Mouse (Mus musculus) lung, postnatal 0 days (tissue): ENCODE results near the gene Ccdc28b. TPM values are rescaled to one million over a fixed set of nuclear protein-coding genes. Genes with fewer than 3 reads are reported as not detected.

Experiments
- ATAC-seq: fragments of 200-750 bp; cut with Nextera tagmentation; 2 replicates; pipeline ENCODE4 v1.8.0; 2017; ENCODE audit warnings: moderate library complexity
- DNase-seq: peaks from one replicate; pipeline ENCODE4 v3.0.0-alpha.2; 2016; ENCODE audit warnings: low spot score
- H3K27ac ChIP-seq: fragments of 300-500 bp; sonication (generic); 2 replicates; pipeline ENCODE4 v1.5.1; 2014; ENCODE audit warnings: antibody characterized with exemption, mild to moderate bottlenecking, low read length, mixed read lengths
- H3K27me3 ChIP-seq: fragments of 300-500 bp; sonication (generic); replicated peaks from 2 replicates; pipeline ENCODE4 v1.6.1; 2014; ENCODE audit warnings: low read length, mixed read lengths; ENCODE audit not compliant: insufficient read depth
- H3K36me3 ChIP-seq: fragments of 300-500 bp; sonication (generic); 2 replicates; pipeline ENCODE4 v1.6.1; 2014; ENCODE audit warnings: low read length, mixed read lengths; ENCODE audit not compliant: insufficient read depth
- H3K4me1 ChIP-seq: fragments of 300-500 bp; sonication (generic); 2 replicates; pipeline ENCODE4 v1.6.1; 2014; ENCODE audit warnings: antibody characterized with exemption, low read depth, low read length, mixed read lengths; ENCODE audit not compliant: insufficient read depth
- H3K4me2 ChIP-seq: fragments of 300-500 bp; sonication (generic); replicated peaks from 2 replicates; pipeline ENCODE4 v1.6.1; 2014; ENCODE audit warnings: low read depth, mild to moderate bottlenecking, low read length, moderate library complexity, mixed read lengths
- H3K4me3 ChIP-seq: fragments of 300-500 bp; sonication (generic); 2 replicates; pipeline ENCODE4 v1.5.1; 2014; ENCODE audit warnings: low read depth, low read length
- H3K9ac ChIP-seq: fragments of 300-500 bp; sonication (generic); replicated peaks from 2 replicates; pipeline ENCODE4 v1.6.1; 2014; ENCODE audit warnings: low read depth, mild to moderate bottlenecking
- H3K9me3 ChIP-seq: fragments of 300-500 bp; sonication (generic); 2 replicates; pipeline ENCODE4 v1.6.1; 2016; ENCODE audit warnings: low read length, mixed read lengths
- CTCF ChIP-seq: IDR thresholded peaks from 2 replicates; pipeline ENCODE4 v1.5.1; 2016; ENCODE audit warnings: antibody characterized with exemption, mild to moderate bottlenecking
- EP300 ChIP-seq: IDR thresholded peaks from 2 replicates; pipeline ENCODE4 v1.6.1; 2016; ENCODE audit warnings: antibody characterized with exemption, mild to moderate bottlenecking, control low read depth
- WGBS: fragments of 180-500 bp; shearing (Covaris S2); extraction: QIAGEN DNeasy Blood & Tissue Kit; methylation state at CpG from one replicate; pipeline ENCODE4 v1.1.7; 2014; 5-methylcytosine and 5-hydroxymethylcytosine counted together
- polyA plus RNA-seq: library from polyadenylated mRNA; unstranded; fragments of >200 nt; fragmentation: Nextera tagmentation; extraction: Ambion mirVana; gene quantifications from 2 replicates; pipeline ENCODE4 v1.2.1, GENCODE M21; 2015

Ccdc28b gene
- polyA plus RNA-seq, 1 experiment from 2014 or later: 76.3 TPM

DNA sequence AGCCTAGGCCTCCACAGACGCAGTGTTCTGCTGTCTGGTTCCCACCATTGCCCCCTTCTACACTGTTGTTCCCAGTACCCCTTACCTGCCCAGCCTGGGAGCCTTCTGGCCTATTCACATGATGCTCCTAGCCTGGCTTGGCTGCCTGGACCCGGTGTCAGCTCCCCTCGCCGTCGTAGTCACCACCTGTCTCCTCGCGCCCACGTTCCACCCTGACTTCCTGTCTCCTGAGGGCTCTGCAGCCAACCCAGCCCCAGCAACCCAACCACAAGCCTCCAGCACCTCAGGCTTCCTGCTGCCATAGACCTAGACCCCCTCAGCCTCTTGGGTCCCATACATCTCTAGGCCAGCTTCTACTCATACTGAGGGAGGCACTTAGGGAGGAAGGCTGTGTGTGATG is 50.3 kb downstream of the Ccdc28b start, which contains the start of gene Lck:
Gene Lck (minus strand): TSS at position 212 of the 400 bp plus-strand sequence.
- ATAC-seq: no peak
- Histone ChIP-seq H3K27ac (peak within 1 kb of the TSS; percentile 57), H3K36me3 (no peaks in the 10 kb centered on the region), H3K27me3 (no peaks in the 10 kb centered on the region), H3K4me1 (no peaks in the 10 kb centered on the region), H3K9me3 (no peaks in the 10 kb centered on the region), H3K4me3 (no peak within 1 kb of the TSS), H3K4me2 (no peak within 1 kb of the TSS), H3K9ac (no peak within 1 kb of the TSS)
- WGBS: 90% methylated on average over 7 of the region's 8 CpGs
- no peak for DNase-seq
- TF ChIP-seq EP300 (no peak), CTCF (no peak)

DNA sequence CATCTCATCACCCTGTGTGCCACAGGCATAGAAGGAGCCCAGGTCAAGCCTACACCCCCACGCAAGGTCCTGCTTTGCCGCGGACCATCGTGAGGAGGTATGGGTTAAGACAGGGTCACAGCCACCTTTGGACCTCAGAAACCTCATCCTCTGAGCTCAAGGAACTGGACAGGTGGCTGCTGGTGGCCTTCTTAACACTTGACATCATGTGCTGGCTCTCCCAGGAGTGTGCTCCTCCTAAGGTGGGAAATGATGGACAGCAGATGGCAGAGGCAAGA is 50.7 kb downstream of the Ccdc28b start:
- H3K4me3 ChIP-seq: no peak overlapping the region
- 97% methylated on average over 4 of the region's 4 CpGs for WGBS

DNA sequence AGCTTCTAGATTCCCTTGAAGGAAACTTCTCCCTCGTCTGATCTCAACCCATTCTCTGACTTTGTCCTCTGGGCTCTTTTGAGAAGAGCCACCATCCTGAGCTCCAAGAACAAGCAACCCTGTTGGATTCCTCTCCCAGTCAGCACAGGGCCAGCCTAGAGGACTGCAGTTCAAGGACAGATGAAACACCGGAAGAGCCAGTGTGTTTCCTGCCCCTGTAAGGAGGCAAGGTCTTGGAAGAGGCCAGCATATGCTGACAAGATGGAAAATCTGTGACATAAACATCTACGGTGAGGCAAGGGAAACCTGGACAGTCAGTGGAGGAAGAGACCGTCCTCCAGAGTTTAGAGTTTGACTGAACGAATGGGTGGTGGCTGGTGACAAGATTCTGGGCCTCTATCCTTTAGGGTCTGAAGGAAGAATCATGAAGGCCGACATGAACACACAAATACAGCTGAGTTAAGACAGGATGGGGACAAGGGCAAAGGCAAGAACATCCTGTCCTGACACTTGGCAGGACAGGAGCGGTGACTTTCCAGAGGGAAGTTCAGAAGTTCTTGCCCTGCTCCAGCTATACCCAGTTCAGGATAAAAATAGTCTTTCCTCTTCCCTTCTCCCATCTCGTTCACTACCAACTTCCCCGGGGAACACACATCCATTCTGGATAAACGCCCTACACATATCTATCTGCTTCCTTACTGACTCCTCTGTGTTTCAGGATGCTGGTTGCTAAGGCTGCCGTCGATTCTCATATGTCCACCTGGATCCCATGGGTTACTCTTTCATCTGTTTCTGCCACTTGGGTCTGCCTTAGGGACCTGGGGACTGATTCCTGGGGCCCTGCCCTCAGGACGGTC is 51.3 kb downstream of the Ccdc28b start:
- Histone ChIP-seq H3K4me2 (no peak overlapping the region), H3K9ac (no peak overlapping the region), H3K27me3 (no peaks in the 10 kb centered on the region), H3K9me3 (no peaks in the 10 kb centered on the region), H3K4me3 (no peak overlapping the region), H3K4me1 (no peaks in the 10 kb centered on the region), H3K27ac (peak overlapping the region; percentile 57), H3K36me3 (no peaks in the 10 kb centered on the region)
- no peak for TF ChIP-seq CTCF
- peak; percentile 38; the same call in 1 of the 2 replicates for TF ChIP-seq EP300
- ATAC-seq (peak; percentile 61), DNase-seq (peak; percentile 35)
- 57% methylated on average over 13 of the region's 13 CpGs for WGBS

More for the DNA sequence above, 50.7 kb downstream of the Ccdc28b start:
- Histone ChIP-seq H3K9me3 (no peaks in the 10 kb centered on the region), H3K27ac (peak overlapping the region; percentile 57; the same call in 1 of the 2 replicates), H3K36me3 (no peaks in the 10 kb centered on the region), H3K4me2 (no peak overlapping the region), H3K9ac (no peak overlapping the region), H3K27me3 (no peaks in the 10 kb centered on the region), H3K4me1 (no peaks in the 10 kb centered on the region)
- DNase-seq (no peak), ATAC-seq (no peak)
- TF ChIP-seq CTCF: no peak
- TF ChIP-seq EP300: no peak

- no peak for TF ChIP-seq CTCF
- no peak for TF ChIP-seq EP300
- 61% methylated on average over 8 of the region's 8 CpGs for WGBS
- Histone ChIP-seq H3K27ac (no peak overlapping the region), H3K4me2 (no peak overlapping the region), H3K27me3 (no peaks in the 10 kb centered on the region), H3K9ac (no peak overlapping the region), H3K36me3 (no peaks in the 10 kb centered on the region), H3K9me3 (no peaks in the 10 kb centered on the region), H3K4me3 (no peak overlapping the region), H3K4me1 (no peaks in the 10 kb centered on the region)
- ATAC-seq (no peak), DNase-seq (no peak)
Measured at GRCm38 (mm10) chr4:129571551-129572084, 52.1 kb downstream of the Ccdc28b start.

DNA sequence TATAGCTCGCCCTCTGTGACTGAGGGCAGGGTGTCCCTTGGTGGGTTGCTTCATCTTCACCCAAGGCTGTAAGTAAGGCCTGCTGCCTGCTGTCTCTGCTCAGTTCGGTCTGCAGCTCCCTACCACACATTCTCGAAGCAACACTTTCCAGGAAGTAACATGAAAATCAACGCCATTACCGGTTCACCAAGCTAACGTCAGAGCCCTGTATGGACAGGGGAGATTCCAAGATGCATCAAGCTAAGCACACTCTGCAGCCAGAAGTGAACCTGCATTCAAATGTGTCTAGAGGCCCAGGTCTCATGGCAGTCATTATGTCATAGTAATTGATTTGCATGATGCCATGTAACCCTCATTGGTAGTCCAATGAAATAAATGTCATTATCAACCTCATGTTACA is 53.7 kb downstream of the Ccdc28b start:
- H3K9ac ChIP-seq: no peak overlapping the region
- DNase-seq (no peak), ATAC-seq (no peak)
- no peaks in the 10 kb centered on the region for H3K36me3 ChIP-seq
- no peaks in the 10 kb centered on the region for H3K4me1 ChIP-seq
- TF ChIP-seq CTCF (no peak), EP300 (no peak)
- 82% methylated on average over 6 of the region's 6 CpGs for WGBS
- no peak overlapping the region for H3K4me3 ChIP-seq
- no peaks in the 10 kb centered on the region for H3K27me3 ChIP-seq
- no peak overlapping the region for H3K4me2 ChIP-seq
- no peak overlapping the region for H3K27ac ChIP-seq
- H3K9me3 ChIP-seq: no peaks in the 10 kb centered on the region

Other genes starting within 250 kb of the Ccdc28b start
- gene Zbtb8a, start 245.8 kb downstream of the Ccdc28b start, polyA plus RNA-seq: 15.6 and 16.9 TPM in 2 replicates
- gene Zbtb8b, start 183.1 kb downstream of the Ccdc28b start, polyA plus RNA-seq: 1.8 and 2.8 TPM in 2 replicates
- 29.0 TPM in 2 replicates for gene Bsdc1, start 162.4 kb downstream of the Ccdc28b start, polyA plus RNA-seq
- gene Tssk3, start 132.9 kb downstream of the Ccdc28b start, polyA plus RNA-seq: 0.11 and 0.12 TPM in 2 replicates
- 0.89 and 2.5 TPM in 2 replicates for gene Fam229a, start 132.8 kb downstream of the Ccdc28b start, polyA plus RNA-seq
- gene Marcksl1, start 110.4 kb downstream of the Ccdc28b start, polyA plus RNA-seq: 175 and 224 TPM in 2 replicates
- gene Hdac1, start 81.2 kb downstream of the Ccdc28b start, polyA plus RNA-seq: 101 and 110 TPM in 2 replicates
- 2.5 TPM in 2 replicates for gene Lck, start 50.3 kb downstream of the Ccdc28b start, polyA plus RNA-seq
- gene Fam167b, start 45.4 kb downstream of the Ccdc28b start, polyA plus RNA-seq: 3.2 and 4.5 TPM in 2 replicates
- 140 and 161 TPM in 2 replicates for gene Eif3i, start 23.3 kb downstream of the Ccdc28b start, polyA plus RNA-seq
- gene Tmem234, start 23.3 kb downstream of the Ccdc28b start, polyA plus RNA-seq: 186 and 192 TPM in 2 replicates
- 16.1 and 20.1 TPM in 2 replicates for gene Dcdc2b, start 9.7 kb downstream of the Ccdc28b start, polyA plus RNA-seq
- 26.6 and 27.8 TPM in 2 replicates for gene Iqcc, start 4.8 kb downstream of the Ccdc28b start, polyA plus RNA-seq
- gene Txlna, start 17.1 kb upstream of the Ccdc28b start, polyA plus RNA-seq: 37.6 and 38.9 TPM in 2 replicates
- gene Kpna6, start 48.8 kb upstream of the Ccdc28b start, polyA plus RNA-seq: 5.9 and 6.6 TPM in 2 replicates
- gene Tmem39b, start 72.9 kb upstream of the Ccdc28b start, polyA plus RNA-seq: 5.3 and 5.5 TPM in 2 replicates
- gene Khdrbs1, start 118.4 kb upstream of the Ccdc28b start, polyA plus RNA-seq: 42.9 and 48.9 TPM in 2 replicates
- gene Ptp4a2, start 187.3 kb upstream of the Ccdc28b start, polyA plus RNA-seq: 318 and 349 TPM in 2 replicates